Mouse (Mus musculus): ENCODE data around the gene Mapk8ip3.

DNA sequence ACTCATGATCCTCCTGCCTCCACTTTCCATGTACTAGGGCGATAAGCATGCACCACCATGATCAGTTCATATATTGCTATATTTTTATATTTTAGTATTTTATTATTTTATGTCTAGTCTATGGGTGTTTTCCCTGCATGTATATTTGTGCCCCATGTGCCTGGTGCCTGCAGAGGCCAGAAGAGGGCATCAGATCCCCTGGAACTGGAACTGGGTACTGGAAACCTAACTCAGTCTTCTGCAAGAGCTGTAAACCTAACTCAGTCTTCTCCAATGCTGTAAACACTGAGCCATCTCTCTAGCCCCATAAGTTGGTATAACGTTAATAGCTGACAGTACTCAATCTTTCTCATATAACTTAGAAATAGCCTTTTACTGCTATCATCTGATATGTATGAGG is 94.1 kb downstream of the Mapk8ip3 start:
- TF ChIP-seq CTCF (IDR thresholded peaks at IDR 0.05; ENCODE audit: borderline replicate concordance, insufficient read depth, low read length) = no peak
- no peak for TF ChIP-seq POLR2A (IDR thresholded peaks at IDR 0.05; ENCODE audit: low read depth, low read length)
